Mouse (Mus musculus): Measurements from ENCODE around the gene Kcnq2.

DNA sequence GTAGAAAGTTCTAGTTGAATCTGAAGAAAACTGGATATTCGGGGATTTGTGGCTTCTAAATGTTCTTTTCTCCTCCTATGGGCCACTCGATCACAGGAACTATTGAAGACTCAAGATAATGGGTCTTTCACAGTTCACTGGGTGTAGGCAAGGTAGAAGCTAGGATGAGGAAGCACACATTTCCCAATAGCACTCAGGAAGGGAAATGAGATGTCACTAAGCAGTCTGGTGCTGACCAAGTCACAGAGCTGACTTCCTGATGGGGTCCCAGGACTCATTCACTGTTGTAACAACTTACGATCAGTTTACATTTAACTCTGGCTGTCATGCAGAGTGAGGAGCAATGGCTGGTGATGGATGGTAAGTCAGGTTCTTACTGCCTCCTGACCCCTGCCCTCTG is 45.0 kb downstream of the Kcnq2 start:
- no peak for TF ChIP-seq CTCF (IDR thresholded peaks at IDR 0.05)
- no peak for TF ChIP-seq POLR2A (IDR thresholded peaks at IDR 0.05; ENCODE audit: insufficient read depth, low read depth, low read length)
- no peak for TF ChIP-seq EP300 (IDR thresholded peaks at IDR 0.05; ENCODE audit: insufficient read depth, low read depth, low read length)
